Mouse (Mus musculus): ENCODE data around the gene 1700037H04Rik.

DNA sequence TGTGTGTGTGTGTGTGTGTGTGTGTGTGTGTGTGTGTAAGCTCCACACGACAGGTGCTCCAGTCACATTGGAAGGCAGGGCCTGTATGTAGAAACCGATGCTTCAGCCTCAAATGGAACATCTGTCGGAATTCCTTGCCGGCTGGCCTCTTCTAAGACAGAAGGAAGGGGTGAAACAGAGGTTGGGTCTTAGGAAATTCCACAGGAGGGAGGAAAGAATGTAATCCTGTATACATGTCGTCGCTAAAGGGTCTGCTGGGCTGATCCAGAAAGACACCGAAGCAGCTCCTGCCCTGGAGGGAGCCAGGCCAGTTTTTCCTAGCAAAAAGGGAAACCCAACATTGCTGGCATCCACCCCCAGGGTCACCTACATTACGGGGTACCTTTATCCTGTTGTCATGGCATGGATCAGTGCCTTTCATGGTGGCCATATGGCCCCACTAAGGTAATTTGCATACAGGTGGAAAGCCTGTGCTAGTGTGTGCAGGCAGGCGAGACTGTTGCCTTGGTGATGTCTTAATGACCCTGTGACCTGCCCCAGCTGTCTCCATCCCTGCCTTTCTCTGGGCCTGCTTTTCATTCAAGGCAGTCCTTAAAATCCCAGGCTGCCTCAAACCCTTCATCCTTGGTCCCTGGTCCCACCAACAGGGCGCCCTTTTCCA lies 30.6 kb upstream of the 1700037H04Rik start:
- no peak for TF ChIP-seq POLR2A (IDR thresholded peaks at IDR 0.05; ENCODE audit: low read depth, low read length)
- no peak for TF ChIP-seq CTCF (IDR thresholded peaks at IDR 0.05; ENCODE audit: extremely low read depth, insufficient read depth, insufficient read length, insufficient replicate concordance)
